Mouse (Mus musculus): ENCODE measurements around the gene Tada3. TPM values are rescaled to one million over a fixed set of nuclear protein-coding genes. Genes with fewer than 3 reads are reported as not detected.
A peak's percentile ranks its signal among the peaks of the same experiment; 100 is the strongest.

Gene Tada3
- total and polyA plus RNA-seq, 2 experiments from 2014 or later: 26.2 to 61.8 TPM

- no peak for ATAC-seq
- H3K27ac ChIP-seq: no peak overlapping the region
- no peak for TF ChIP-seq CTCF (IDR thresholded peaks at IDR 0.05; ENCODE audit: low read depth)
- no peaks in the 10 kb centered on the region for H3K27me3 ChIP-seq (ENCODE audit: insufficient read depth, low read length)
- no peak overlapping the region for H3K4me2 ChIP-seq (ENCODE audit: low read depth, low read length)
- DNase-seq (ENCODE audit: low spot score): no peak
- 61% methylated on average over 2 of the region's 2 CpGs for WGBS
- peaks cover 17% of the 10 kb centered on the region for H3K36me3 ChIP-seq (ENCODE audit: insufficient read depth, low read length)
- no peak overlapping the region for H3K4me3 ChIP-seq (ENCODE audit: low read length)
- no peak overlapping the region for H3K9ac ChIP-seq (replicated peaks; ENCODE audit: low read length)
- no peaks in the 10 kb centered on the region for H3K9me3 ChIP-seq (ENCODE audit: low read length)
- peaks cover 4% of the 10 kb centered on the region; the same call in 1 of the 2 replicates for H3K4me1 ChIP-seq (ENCODE audit: insufficient read depth, low read length)
Measured at GRCm38 (mm10) chr6:113330547-113330946, 47.1 kb downstream of the Tada3 start.

GRCm38 (mm10) chr6:113329396-113329795 is 48.3 kb downstream of the Tada3 start:
- no peak overlapping the region for H3K4me2 ChIP-seq (ENCODE audit: low read depth, low read length)
- WGBS: 87% methylated on average over 1 of the region's 1 CpGs
- TF ChIP-seq CTCF (IDR thresholded peaks at IDR 0.05; ENCODE audit: low read depth): no peak

GRCm38 (mm10) chr6:113326533-113327315 is 51.0 kb downstream of the Tada3 start, which contains the start of gene Ogg1:
Ogg1 (plus strand) TSS chr6:113326972.
- ATAC-seq (peak; percentile 99), DNase-seq (ENCODE audit: low spot score) (peak; percentile 98)
- Histone ChIP-seq H3K27me3 (ENCODE audit: insufficient read depth, low read length) (no peaks in the 10 kb centered on the region), H3K9ac (replicated peaks; ENCODE audit: low read length) (peak within 1 kb of the TSS; percentile 74), H3K36me3 (ENCODE audit: insufficient read depth, low read length) (peaks cover 36% of the 10 kb centered on the region), H3K4me1 (ENCODE audit: insufficient read depth, low read length) (peaks cover 4% of the 10 kb centered on the region; the same call in 1 of the 2 replicates), H3K9me3 (ENCODE audit: low read length) (no peaks in the 10 kb centered on the region), H3K4me2 (ENCODE audit: low read depth, low read length) (peak within 1 kb of the TSS; percentile 87), H3K4me3 (ENCODE audit: low read length) (peak within 1 kb of the TSS; percentile 54), H3K27ac (peak within 1 kb of the TSS; percentile 90)
- no peak for TF ChIP-seq CTCF (IDR thresholded peaks at IDR 0.05; ENCODE audit: low read depth)
- WGBS: under 1% methylated on average over 52 of the region's 52 CpGs

More at GRCm38 (mm10) chr6:113329396-113329795, 48.3 kb downstream of the Tada3 start:
- Histone ChIP-seq H3K4me1 (ENCODE audit: insufficient read depth, low read length) (peaks cover 4% of the 10 kb centered on the region; the same call in 1 of the 2 replicates), H3K27me3 (ENCODE audit: insufficient read depth, low read length) (no peaks in the 10 kb centered on the region), H3K27ac (no peak overlapping the region), H3K36me3 (ENCODE audit: insufficient read depth, low read length) (peaks cover 18% of the 10 kb centered on the region), H3K9ac (replicated peaks; ENCODE audit: low read length) (no peak overlapping the region), H3K9me3 (ENCODE audit: low read length) (no peaks in the 10 kb centered on the region), H3K4me3 (ENCODE audit: low read length) (no peak overlapping the region)
- no peak for ATAC-seq
- no peak for DNase-seq (ENCODE audit: low spot score)

Small RNA genes lying within 50 kb of the gene (microRNA-seq; reads per million reads assigned to microRNA genes)
- 0 reads per million in 2 experiments for gene Gm24387

Other genes starting within 250 kb of the Tada3 start
- gene Lhfpl4, start 182.5 kb downstream of the Tada3 start, total RNA-seq (2014; rRNA removed): 64.9 and 72.9 TPM in 2 replicates
- gene Lhfpl4, start 182.5 kb downstream of the Tada3 start, polyA plus RNA-seq (2015; fragmentation: Nextera tagmentation; extraction: Ambion mirVana): 50.9 and 56.0 TPM in 2 replicates
- 48.9 and 49.8 TPM in 2 replicates for gene Mtmr14, start 140.0 kb downstream of the Tada3 start, total RNA-seq (2014; rRNA removed)
- 29.1 and 34.8 TPM in 2 replicates for gene Mtmr14, start 140.0 kb downstream of the Tada3 start, polyA plus RNA-seq (2015; fragmentation: Nextera tagmentation; extraction: Ambion mirVana)
- gene Cpne9, start 95.6 kb downstream of the Tada3 start, total RNA-seq (2014; rRNA removed): 4.2 and 16.9 TPM in 2 replicates
- gene Cpne9, start 95.6 kb downstream of the Tada3 start, polyA plus RNA-seq (2015; fragmentation: Nextera tagmentation; extraction: Ambion mirVana): 16.1 and 18.6 TPM in 2 replicates
- 34.4 and 34.6 TPM in 2 replicates for gene Brpf1, start 70.7 kb downstream of the Tada3 start, total RNA-seq (2014; rRNA removed)
- gene Brpf1, start 70.7 kb downstream of the Tada3 start, polyA plus RNA-seq (2015; fragmentation: Nextera tagmentation; extraction: Ambion mirVana): 12.3 and 12.8 TPM in 2 replicates
- 14.6 and 17.9 TPM in 2 replicates for gene Ogg1, start 50.9 kb downstream of the Tada3 start, total RNA-seq (2014; rRNA removed)
- gene Ogg1, start 50.9 kb downstream of the Tada3 start, polyA plus RNA-seq (2015; fragmentation: Nextera tagmentation; extraction: Ambion mirVana): 8.6 and 8.9 TPM in 2 replicates
- 96.5 and 105 TPM in 2 replicates for gene Camk1, start 33.9 kb downstream of the Tada3 start, total RNA-seq (2014; rRNA removed)
- gene Camk1, start 33.9 kb downstream of the Tada3 start, polyA plus RNA-seq (2015; fragmentation: Nextera tagmentation; extraction: Ambion mirVana): 109 and 111 TPM in 2 replicates
- gene Arpc4, start 232 bp upstream of the Tada3 start, total RNA-seq (2014; rRNA removed): 178 and 195 TPM in 2 replicates
- 475 and 479 TPM in 2 replicates for gene Arpc4, start 232 bp upstream of the Tada3 start, polyA plus RNA-seq (2015; fragmentation: Nextera tagmentation; extraction: Ambion mirVana)
- gene Ttll3, start 11.4 kb upstream of the Tada3 start, total RNA-seq (2014; rRNA removed): 11.9 and 13.1 TPM in 2 replicates
- gene Ttll3, start 11.4 kb upstream of the Tada3 start, polyA plus RNA-seq (2015; fragmentation: Nextera tagmentation; extraction: Ambion mirVana): 10.3 and 11.6 TPM in 2 replicates
- gene Rpusd3, start 41.5 kb upstream of the Tada3 start, total RNA-seq (2014; rRNA removed): 20.8 and 23.6 TPM in 2 replicates
- gene Rpusd3, start 41.5 kb upstream of the Tada3 start, polyA plus RNA-seq (2015; fragmentation: Nextera tagmentation; extraction: Ambion mirVana): 24.2 and 27.3 TPM in 2 replicates
- not detected in 2 replicates for gene Cidec, start 57.9 kb upstream of the Tada3 start, total RNA-seq (2014; rRNA removed)
- gene Cidec, start 57.9 kb upstream of the Tada3 start, polyA plus RNA-seq (2015; fragmentation: Nextera tagmentation; extraction: Ambion mirVana): not detected in 2 replicates
- gene Jagn1, start 64.7 kb upstream of the Tada3 start, total RNA-seq (2014; rRNA removed): 48.6 and 57.9 TPM in 2 replicates
- 80.2 and 82.3 TPM in 2 replicates for gene Jagn1, start 64.7 kb upstream of the Tada3 start, polyA plus RNA-seq (2015; fragmentation: Nextera tagmentation; extraction: Ambion mirVana)
- gene Il17re, start 80.6 kb upstream of the Tada3 start, total RNA-seq (2014; rRNA removed): 0.10 TPM in 1 of 2 replicates, not detected in the other
- gene Il17re, start 80.6 kb upstream of the Tada3 start, polyA plus RNA-seq (2015; fragmentation: Nextera tagmentation; extraction: Ambion mirVana): 0.48 and 0.75 TPM in 2 replicates
- 7.3 and 9.0 TPM in 2 replicates for gene Il17rc, start 93.5 kb upstream of the Tada3 start, total RNA-seq (2014; rRNA removed)
- gene Il17rc, start 93.5 kb upstream of the Tada3 start, polyA plus RNA-seq (2015; fragmentation: Nextera tagmentation; extraction: Ambion mirVana): 5.2 and 7.0 TPM in 2 replicates
- 41.6 and 51.1 TPM in 2 replicates for gene Creld1, start 105.4 kb upstream of the Tada3 start, total RNA-seq (2014; rRNA removed)
- 60.2 and 65.0 TPM in 2 replicates for gene Creld1, start 105.4 kb upstream of the Tada3 start, polyA plus RNA-seq (2015; fragmentation: Nextera tagmentation; extraction: Ambion mirVana)
- gene Prrt3, start 124.0 kb upstream of the Tada3 start, total RNA-seq (2014; rRNA removed): 40.4 and 41.7 TPM in 2 replicates
- gene Prrt3, start 124.0 kb upstream of the Tada3 start, polyA plus RNA-seq (2015; fragmentation: Nextera tagmentation; extraction: Ambion mirVana): 15.7 and 15.8 TPM in 2 replicates
- 81.0 and 86.8 TPM in 2 replicates for gene Emc3, start 153.8 kb upstream of the Tada3 start, total RNA-seq (2014; rRNA removed)
- gene Emc3, start 153.8 kb upstream of the Tada3 start, polyA plus RNA-seq (2015; fragmentation: Nextera tagmentation; extraction: Ambion mirVana): 120 and 124 TPM in 2 replicates
- 3.8 and 4.5 TPM in 2 replicates for gene Fancd2, start 153.8 kb upstream of the Tada3 start, total RNA-seq (2014; rRNA removed)
- gene Fancd2, start 153.8 kb upstream of the Tada3 start, polyA plus RNA-seq (2015; fragmentation: Nextera tagmentation; extraction: Ambion mirVana): 2.1 and 2.7 TPM in 2 replicates
- gene Fancd2os, start 222.8 kb upstream of the Tada3 start, total RNA-seq (2014; rRNA removed): 0.54 TPM in 1 of 2 replicates, not detected in the other
- gene Fancd2os, start 222.8 kb upstream of the Tada3 start, polyA plus RNA-seq (2015; fragmentation: Nextera tagmentation; extraction: Ambion mirVana): not detected in 2 replicates
- 179 and 211 TPM in 2 replicates for gene Brk1, start 226.9 kb upstream of the Tada3 start, total RNA-seq (2014; rRNA removed)
- 295 TPM in 2 replicates for gene Brk1, start 226.9 kb upstream of the Tada3 start, polyA plus RNA-seq (2015; fragmentation: Nextera tagmentation; extraction: Ambion mirVana)
- 95.7 and 95.9 TPM in 2 replicates for gene Vhl, start 246.1 kb upstream of the Tada3 start, total RNA-seq (2014; rRNA removed)
- gene Vhl, start 246.1 kb upstream of the Tada3 start, polyA plus RNA-seq (2015; fragmentation: Nextera tagmentation; extraction: Ambion mirVana): 65.4 and 66.8 TPM in 2 replicates

Measured in hindbrain, postnatal 0 days (tissue).